Comparison of ENCODE assay signal across 8 mouse cellular contexts in the genomic region with DNA sequence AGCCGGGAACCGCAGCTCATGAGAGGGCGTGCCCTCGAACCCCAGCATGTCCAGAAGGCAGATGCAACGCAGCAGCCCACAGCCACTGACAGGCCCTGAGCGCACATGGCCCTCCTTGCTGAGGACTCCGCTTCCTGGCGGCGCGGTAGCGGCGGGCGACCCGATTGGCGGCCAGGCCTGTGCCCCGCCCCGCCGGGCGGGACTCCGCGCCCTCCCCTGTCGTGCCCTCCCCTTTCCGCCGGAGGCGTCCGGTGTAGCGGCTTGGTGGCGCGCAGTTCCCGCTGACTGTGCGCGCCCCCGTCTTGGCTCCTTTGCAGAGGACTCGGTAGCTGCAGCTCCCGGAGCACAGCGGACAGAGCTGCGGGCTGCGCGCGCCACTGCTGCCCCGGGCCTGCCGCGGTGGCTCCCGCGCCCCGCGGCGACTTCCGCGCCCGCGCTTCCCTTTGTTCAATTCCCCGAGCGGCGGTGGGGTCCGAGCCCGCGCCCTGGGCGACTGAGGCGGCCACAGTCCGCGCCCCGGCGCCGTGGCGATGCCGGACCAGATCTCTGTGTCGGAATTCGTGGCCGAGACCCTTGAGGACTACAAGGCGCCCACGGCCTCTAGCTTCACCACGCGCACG.
DNase-seq lines count a peak whose midpoint lies in the region; ATAC-seq and TF ChIP-seq lines count a peak whose summit lies in the region.
"Not testable (repeated sequence)": the region's sequence is repeated elsewhere in the genome, so short reads cannot be mapped to it uniquely, and the experiment has no call there.

No protein-coding gene starts in this region.

- not testable (repeated sequence) for H3K36me3 ChIP-seq in hindbrain, postnatal 0 days (ENCODE audit: insufficient read depth, low read length)

- 7% methylated on average over 56 of the region's 75 CpGs for WGBS in hindbrain, postnatal 0 days
- 9% methylated on average over 71 of the region's 75 CpGs for WGBS in lung, adult 2 months
- WGBS in olfactory bulb, adult 2 months: 13% methylated on average over 64 of the region's 75 CpGs

- not testable (repeated sequence) for TF ChIP-seq CTCF in hindbrain, postnatal 0 days (IDR thresholded peaks at IDR 0.05; ENCODE audit: low read depth); lung, adult 2 months (IDR thresholded peaks at IDR 0.05; ENCODE audit: insufficient read depth, low read length); olfactory bulb, adult 2 months (IDR thresholded peaks at IDR 0.05; ENCODE audit: insufficient read depth, low read depth, low read length)

- DNase-seq in R1 (ENCODE audit: low read depth, low spot score): peak; percentile 94
- peak; percentile 61 for DNase-seq in embryo, embryonic 9.5 days (ENCODE audit: extremely low spot score)
- DNase-seq in gastrocnemius, postnatal 25 days: peak; percentile 75
- DNase-seq in hindbrain, postnatal 0 days (ENCODE audit: low spot score): peak; percentile 53
- peak; percentile 28 to 36 for DNase-seq in layer of hippocampus, postnatal 25 days (ENCODE audit: extremely low spot score in 1 of 2, low spot score in 1 of 2)
- peak; percentile 16 for DNase-seq in lung, adult 2 months
- peak; percentile 89 for DNase-seq in testis, postnatal 14 days (ENCODE audit: low spot score)

- peak overlapping the region; percentile 31 for H3K4me3 ChIP-seq in hindbrain, postnatal 0 days (ENCODE audit: low read length)
- not testable (repeated sequence) for H3K4me3 ChIP-seq in lung, adult 2 months (replicated peaks; ENCODE audit: extremely low read depth, low read depth, low read length)
- peak overlapping the region; percentile 10; the same call in 1 of the 2 replicates for H3K4me3 ChIP-seq in olfactory bulb, adult 2 months (ENCODE audit: insufficient read depth, low read depth, low read length)

- not testable (repeated sequence) for H3K27me3 ChIP-seq in hindbrain, postnatal 0 days (ENCODE audit: insufficient read depth, low read length)

- not testable (repeated sequence) for H3K27ac ChIP-seq in hindbrain, postnatal 0 days; olfactory bulb, adult 2 months (ENCODE audit: insufficient read depth, low read depth, low read length)

- H3K4me1 ChIP-seq in hindbrain, postnatal 0 days (ENCODE audit: insufficient read depth, low read length); lung, adult 2 months (ENCODE audit: control insufficient read depth, insufficient read depth, low read length); olfactory bulb, adult 2 months (ENCODE audit: control insufficient read depth, insufficient read depth, low read length): not testable (repeated sequence)

- ATAC-seq in hindbrain, postnatal 0 days: peak; percentile 56; the same call in 1 of the 2 replicates

- H3K9ac ChIP-seq in hindbrain, postnatal 0 days (replicated peaks; ENCODE audit: low read length): not testable (repeated sequence)

- not testable (repeated sequence) for TF ChIP-seq POLR2A in lung, adult 2 months (IDR thresholded peaks at IDR 0.05; ENCODE audit: borderline replicate concordance, extremely low read depth, low read depth, low read length); olfactory bulb, adult 2 months (IDR thresholded peaks at IDR 0.05; ENCODE audit: insufficient read depth, low read depth, low read length)

- peak overlapping the region; percentile 3; the same call in 1 of the 2 replicates for H3K4me2 ChIP-seq in hindbrain, postnatal 0 days (ENCODE audit: low read depth, low read length)

- not testable (repeated sequence) for H3K9me3 ChIP-seq in hindbrain, postnatal 0 days (ENCODE audit: low read length)

Comparison
In these comparisons a context has a peak if more than half of its experiments do, and no peak if none do; other contexts are left out.
1. DNase-seq: peak in every context shown above with its lines; median percentile 94 in R1; 89 in testis, postnatal 14 days; 75 in gastrocnemius, postnatal 25 days; 61 in embryo, embryonic 9.5 days; 53 in hindbrain, postnatal 0 days; 32 in layer of hippocampus, postnatal 25 days; 16 in lung, adult 2 months.